Mouse (Mus musculus) neural tube, embryonic 15.5 days (tissue): ENCODE measurements around the gene Rarg. TPM values are rescaled to one million over a fixed set of nuclear protein-coding genes. Genes with fewer than 3 reads are reported as not detected.

Experiments
- ATAC-seq: fragments of 200-750 bp; cut with Nextera tagmentation; 2 replicates; pipeline ENCODE4 v1.8.0; 2017; ENCODE audit warnings: mild to moderate bottlenecking, moderate TSS enrichment, moderate library complexity; ENCODE audit not compliant: low FRiP score
- H3K27ac ChIP-seq: fragments of 300-500 bp; sonication (generic); replicated peaks from 2 replicates; pipeline ENCODE4 v1.5.1; 2015; ENCODE audit warnings: mild to moderate bottlenecking, inconsistent platforms
- H3K27me3 ChIP-seq: fragments of 300-500 bp; sonication (generic); replicated peaks from 2 replicates; pipeline ENCODE4 v1.6.1; 2015; ENCODE audit warnings: inconsistent platforms
- H3K36me3 ChIP-seq: fragments of 300-500 bp; sonication (generic); 2 replicates; pipeline ENCODE4 v1.6.1; 2015; ENCODE audit warnings: inconsistent platforms
- H3K4me1 ChIP-seq: fragments of 300-500 bp; sonication (generic); 2 replicates; pipeline ENCODE4 v1.6.1; 2015; ENCODE audit warnings: inconsistent platforms
- H3K4me2 ChIP-seq: fragments of 300-500 bp; sonication (generic); 2 replicates; pipeline ENCODE4 v1.6.1; 2015; ENCODE audit warnings: inconsistent platforms, mild to moderate bottlenecking, moderate library complexity
- H3K4me3 ChIP-seq: fragments of 300-500 bp; sonication (generic); replicated peaks from 2 replicates; pipeline ENCODE4 v1.5.1; 2015; ENCODE audit warnings: mild to moderate bottlenecking, inconsistent platforms
- H3K9ac ChIP-seq: fragments of 300-500 bp; sonication (generic); replicated peaks from 2 replicates; pipeline ENCODE4 v1.6.1; 2015; ENCODE audit warnings: mild to moderate bottlenecking, inconsistent platforms
- H3K9me3 ChIP-seq: fragments of 300-500 bp; sonication (generic); replicated peaks from 2 replicates; pipeline ENCODE4 v1.6.1; 2016; ENCODE audit warnings: inconsistent platforms
- WGBS: fragments of 180-500 bp; shearing (Covaris S2); methylation state at CpG from one replicate; pipeline ENCODE4 v1.1.7; 2015; ENCODE audit warnings: mixed read lengths; 5-methylcytosine and 5-hydroxymethylcytosine counted together
- polyA plus RNA-seq: library from polyadenylated mRNA; unstranded; fragments of >200 nt; fragmentation: Nextera tagmentation; extraction: Ambion mirVana; gene quantifications from 2 replicates; pipeline ENCODE4 v1.2.1, GENCODE M21; 2015

Gene Rarg
- polyA plus RNA-seq, 1 experiment from 2014 or later, result 7.8 TPM

DNA sequence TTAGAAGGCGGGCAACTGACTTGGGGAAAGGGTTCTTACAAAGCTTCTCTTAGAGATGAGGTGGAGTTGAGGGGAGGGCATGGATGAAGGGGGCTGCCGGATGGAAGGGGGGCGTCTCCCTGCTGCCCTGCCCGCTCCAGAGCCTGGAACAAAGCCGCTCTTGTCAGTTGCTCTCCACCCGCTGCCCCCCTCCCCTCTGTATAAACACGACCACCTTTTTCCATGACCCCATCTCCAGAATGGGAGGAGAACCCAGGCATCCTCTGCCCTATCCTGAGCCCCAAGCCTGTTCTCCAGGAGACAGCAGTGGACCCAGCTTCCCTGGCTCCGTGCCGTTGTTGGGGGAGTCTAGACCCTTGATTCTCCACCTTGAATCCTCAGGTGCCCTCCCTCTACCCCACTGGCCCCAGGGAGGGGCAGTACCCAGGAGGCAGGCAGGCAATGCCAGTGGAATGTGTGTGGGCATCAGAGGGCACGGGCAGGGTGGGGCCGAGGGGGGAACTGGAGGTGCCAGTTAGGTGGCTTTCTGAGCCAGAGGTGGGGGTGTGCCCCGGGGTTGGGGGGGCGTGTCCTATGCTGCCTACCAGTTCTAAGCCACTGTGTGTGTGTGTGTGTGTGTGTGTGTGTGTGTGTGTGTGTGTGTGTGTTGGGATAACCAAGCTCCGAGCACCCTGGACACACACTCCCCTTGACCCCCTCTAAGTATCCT lies 1.6 kb downstream of the Rarg start:
- H3K27me3 ChIP-seq, result peaks cover 28% of the 10 kb centered on the region
- 52% methylated on average over 13 of the region's 14 CpGs for WGBS
- ATAC-seq, result no peak

GRCm38 (mm10) chr15:102250521-102250920 lies 6.8 kb downstream of the Rarg start:
- no peaks in the 10 kb centered on the region for H3K9me3 ChIP-seq
- H3K4me2 ChIP-seq, result no peak overlapping the region
- no peak overlapping the region for H3K9ac ChIP-seq
- peaks cover 38% of the 10 kb centered on the region for H3K4me1 ChIP-seq
- no peak overlapping the region for H3K27ac ChIP-seq
- 58% methylated on average over 5 of the region's 5 CpGs for WGBS
- H3K36me3 ChIP-seq, result no peaks in the 10 kb centered on the region
- peaks cover 27% of the 10 kb centered on the region for H3K27me3 ChIP-seq
- H3K4me3 ChIP-seq, result no peak overlapping the region
- ATAC-seq, result no peak

More for the DNA sequence above, 1.6 kb downstream of the Rarg start:
- Histone ChIP-seq H3K9ac (no peak overlapping the region), H3K36me3 (no peaks in the 10 kb centered on the region), H3K4me1 (peaks cover 26% of the 10 kb centered on the region), H3K4me3 (peak overlapping the region; percentile 55; the same call in 1 of the 2 replicates), H3K9me3 (no peaks in the 10 kb centered on the region), H3K4me2 (peak overlapping the region; percentile 97), H3K27ac (no peak overlapping the region)

DNA sequence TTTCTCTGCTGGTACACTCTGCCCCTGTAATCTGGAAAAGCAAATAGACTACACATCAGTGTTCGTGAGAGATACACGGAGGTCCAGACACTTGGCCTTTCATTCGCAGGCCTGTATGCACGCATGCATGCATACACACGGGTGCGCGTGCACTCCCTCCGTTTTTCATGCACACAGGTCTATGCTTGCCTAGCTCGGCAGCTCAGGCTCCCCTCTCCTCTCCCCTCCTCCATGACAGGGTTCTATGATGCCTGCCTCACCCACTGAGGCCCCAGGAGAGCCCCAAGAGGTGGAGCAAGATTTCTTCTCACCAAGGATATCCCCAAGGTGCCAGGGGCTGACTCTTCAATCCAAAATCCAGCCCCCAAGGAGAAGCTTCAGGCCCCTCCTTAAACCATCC lies 7.3 kb downstream of the Rarg start:
- H3K4me2 ChIP-seq, result peak overlapping the region; percentile 37; the same call in 1 of the 2 replicates

GRCm38 (mm10) chr15:102249251-102249691 lies 8.0 kb downstream of the Rarg start:
- H3K36me3 ChIP-seq, result no peaks in the 10 kb centered on the region
- H3K4me2 ChIP-seq, result peak overlapping the region; percentile 37
- peaks cover 27% of the 10 kb centered on the region for H3K27me3 ChIP-seq
- H3K4me1 ChIP-seq, result peaks cover 49% of the 10 kb centered on the region
- no peaks in the 10 kb centered on the region for H3K9me3 ChIP-seq
- no peak overlapping the region for H3K9ac ChIP-seq
- ATAC-seq, result no peak
- WGBS, result 4% methylated on average over 13 of the region's 13 CpGs
- H3K4me3 ChIP-seq, result no peak overlapping the region
- peak overlapping the region; percentile 48 for H3K27ac ChIP-seq

More for the DNA sequence above, 7.3 kb downstream of the Rarg start:
- H3K4me3 ChIP-seq, result no peak overlapping the region
- WGBS, result 45% methylated on average over 9 of the region's 9 CpGs
- H3K36me3 ChIP-seq, result no peaks in the 10 kb centered on the region
- peak overlapping the region; percentile 48 for H3K27ac ChIP-seq
- H3K9me3 ChIP-seq, result no peaks in the 10 kb centered on the region
- peaks cover 43% of the 10 kb centered on the region for H3K4me1 ChIP-seq
- peaks cover 25% of the 10 kb centered on the region for H3K27me3 ChIP-seq
- no peak for ATAC-seq
- no peak overlapping the region for H3K9ac ChIP-seq

DNA sequence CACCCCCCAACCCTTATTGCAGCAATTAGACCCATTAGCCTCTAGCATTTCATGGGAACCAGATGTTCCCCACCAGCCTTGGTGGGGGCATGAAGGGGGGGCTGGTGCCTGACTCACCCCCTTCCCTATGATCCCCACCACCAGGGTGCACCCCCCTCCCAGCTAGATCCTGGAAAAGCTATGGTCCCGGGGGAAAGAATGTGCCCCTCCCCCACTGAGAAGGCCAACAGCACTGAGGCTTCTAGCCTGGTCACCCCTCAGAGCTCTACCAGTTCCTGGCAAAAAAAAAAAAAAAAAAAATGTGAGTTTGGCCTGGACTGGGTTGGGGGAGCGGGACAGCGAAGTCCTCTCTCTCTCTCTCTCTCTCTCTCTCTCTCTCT lies 8.5 kb downstream of the Rarg start:
- Histone ChIP-seq H3K9ac (no peak overlapping the region), H3K4me2 (peak overlapping the region; percentile 98), H3K36me3 (no peaks in the 10 kb centered on the region), H3K4me1 (peaks cover 54% of the 10 kb centered on the region), H3K27me3 (peaks cover 31% of the 10 kb centered on the region), H3K9me3 (no peaks in the 10 kb centered on the region), H3K4me3 (no peak overlapping the region), H3K27ac (peak overlapping the region; percentile 89; the same call in 1 of the 2 replicates)
- no peak for ATAC-seq
- 0% methylated on average over 1 of the region's 3 CpGs for WGBS

DNA sequence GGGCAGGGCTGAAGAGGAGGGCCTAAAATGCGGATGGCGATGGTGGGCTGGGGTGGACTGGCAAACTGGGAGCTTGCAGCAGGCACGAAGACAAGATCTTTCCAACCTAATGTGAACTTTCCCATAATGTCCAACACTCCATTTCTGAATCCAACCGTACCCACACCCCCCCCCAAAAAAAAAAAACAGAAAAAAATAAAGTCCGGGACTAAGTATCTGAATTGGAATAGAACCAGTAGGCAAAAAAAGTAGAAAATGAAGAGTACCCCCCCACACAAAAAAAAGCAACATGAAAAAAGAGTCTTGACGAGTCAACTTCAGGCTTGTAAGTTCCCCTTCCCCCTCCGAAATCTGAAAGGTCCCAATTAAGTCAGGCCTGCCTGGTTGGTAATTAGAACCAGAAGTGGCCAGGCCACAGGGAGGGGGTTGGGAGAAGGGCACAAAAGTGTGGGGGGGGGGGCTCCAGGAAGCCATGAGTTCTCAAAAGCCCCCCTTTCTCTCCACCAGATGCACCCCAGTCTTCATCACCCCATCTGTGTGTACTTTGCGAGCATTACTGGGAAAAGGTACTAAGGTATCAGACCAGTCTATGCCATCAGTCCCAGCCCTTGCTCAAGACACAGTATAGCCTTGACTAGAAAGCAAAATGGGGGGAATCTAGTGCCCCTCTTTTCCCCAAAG lies 9.0 kb downstream of the Rarg start:
- H3K9me3 ChIP-seq, result no peaks in the 10 kb centered on the region
- H3K9ac ChIP-seq, result 0 out of 2 replicates have a peak overlapping the region, but pooled peaks have one; percentile 63
- H3K4me2 ChIP-seq, result peak overlapping the region; percentile 98
- WGBS, result 9% methylated on average over 8 of the region's 8 CpGs
- H3K27ac ChIP-seq, result peak overlapping the region; percentile 89
- peaks cover 59% of the 10 kb centered on the region for H3K4me1 ChIP-seq
- no peak for ATAC-seq
- peaks cover 37% of the 10 kb centered on the region for H3K27me3 ChIP-seq
- H3K4me3 ChIP-seq, result peak overlapping the region; percentile 59
- H3K36me3 ChIP-seq, result no peaks in the 10 kb centered on the region

- peaks cover 43% of the 10 kb centered on the region for H3K27me3 ChIP-seq
- ATAC-seq, result peak; percentile 42
- WGBS, result under 1% methylated on average over 54 of the region's 65 CpGs
Observed at GRCm38 (mm10) chr15:102247252-102248130, 9.8 kb downstream of the Rarg start.

DNA sequence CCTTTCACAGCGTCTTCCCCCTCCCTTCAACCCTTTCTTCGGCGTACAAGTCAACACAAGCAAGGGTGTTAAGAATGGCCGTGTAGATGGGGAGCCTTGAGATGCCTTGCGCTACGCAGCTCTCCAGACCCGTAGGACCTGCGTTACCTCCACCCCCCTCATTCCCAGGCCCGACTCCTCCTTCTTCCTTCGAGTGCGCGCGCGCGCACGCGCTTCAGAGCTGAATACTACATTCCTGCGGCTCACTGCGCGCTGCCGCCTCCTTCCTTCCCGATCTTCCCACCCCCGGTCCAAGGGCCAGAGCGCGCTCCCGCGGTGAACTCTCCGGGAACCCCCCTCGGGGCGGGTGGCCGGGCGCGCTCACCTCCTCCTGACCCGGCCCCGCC lies 10.5 kb downstream of the Rarg start:
- peak; percentile 83 for ATAC-seq
- Histone ChIP-seq H3K36me3 (no peaks in the 10 kb centered on the region), H3K4me1 (peaks cover 68% of the 10 kb centered on the region), H3K9ac (peak overlapping the region; percentile 63), H3K9me3 (no peaks in the 10 kb centered on the region), H3K27me3 (peaks cover 41% of the 10 kb centered on the region), H3K4me3 (peak overlapping the region; percentile 59), H3K4me2 (peak overlapping the region; percentile 98), H3K27ac (peak overlapping the region; percentile 89)
- under 1% methylated on average over 30 of the region's 35 CpGs for WGBS

More at GRCm38 (mm10) chr15:102247252-102248130, 9.8 kb downstream of the Rarg start:
- H3K9ac ChIP-seq, result peak overlapping the region; percentile 63
- peak overlapping the region; percentile 89 for H3K27ac ChIP-seq
- peak overlapping the region; percentile 98 for H3K4me2 ChIP-seq
- H3K9me3 ChIP-seq, result no peaks in the 10 kb centered on the region
- H3K4me3 ChIP-seq, result peak overlapping the region; percentile 59
- H3K36me3 ChIP-seq, result no peaks in the 10 kb centered on the region
- H3K4me1 ChIP-seq, result peaks cover 67% of the 10 kb centered on the region

DNA sequence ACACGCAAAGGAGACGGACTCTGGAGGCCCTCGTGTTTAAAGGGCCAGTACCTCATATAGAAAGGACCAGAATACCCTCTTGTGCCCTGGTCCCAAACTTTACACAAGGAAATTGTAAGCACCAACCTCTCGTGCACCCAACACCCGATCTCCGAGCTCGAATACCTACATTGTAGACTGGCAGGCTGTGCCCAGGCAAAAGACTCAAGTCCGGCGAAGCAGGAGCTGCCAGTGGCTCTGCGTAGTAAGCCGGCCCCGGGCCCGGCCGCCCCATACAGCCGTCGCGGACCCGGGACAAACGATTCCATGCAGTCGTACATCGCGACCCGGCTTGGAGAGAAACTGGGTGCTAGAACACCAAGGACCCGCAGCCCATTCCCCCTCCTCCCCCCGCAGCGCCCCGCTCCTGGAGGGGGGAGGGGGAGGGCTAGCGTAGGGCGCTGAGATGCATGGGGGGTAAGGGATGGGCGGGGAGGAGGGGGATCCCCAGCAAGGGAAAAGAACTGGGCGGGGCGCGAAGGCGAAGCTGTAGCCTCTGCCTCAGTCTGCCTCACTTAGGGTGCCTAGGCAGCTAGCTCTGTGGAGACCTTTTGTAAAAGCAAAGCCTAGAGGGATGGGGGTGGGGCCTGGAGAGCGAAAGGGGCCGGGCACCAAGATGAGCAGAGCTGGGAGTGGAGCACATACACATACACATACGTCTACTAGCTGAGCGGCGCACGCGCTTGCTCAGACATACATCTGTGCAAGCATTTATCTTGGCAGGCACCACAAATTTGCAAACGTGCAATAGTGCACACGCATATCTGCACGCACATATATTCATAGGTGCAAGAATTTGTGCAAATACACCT lies 11.2 kb downstream of the Rarg start:
- H3K27me3 ChIP-seq, result peaks cover 41% of the 10 kb centered on the region
- WGBS, result under 1% methylated on average over 40 of the region's 44 CpGs

DNA sequence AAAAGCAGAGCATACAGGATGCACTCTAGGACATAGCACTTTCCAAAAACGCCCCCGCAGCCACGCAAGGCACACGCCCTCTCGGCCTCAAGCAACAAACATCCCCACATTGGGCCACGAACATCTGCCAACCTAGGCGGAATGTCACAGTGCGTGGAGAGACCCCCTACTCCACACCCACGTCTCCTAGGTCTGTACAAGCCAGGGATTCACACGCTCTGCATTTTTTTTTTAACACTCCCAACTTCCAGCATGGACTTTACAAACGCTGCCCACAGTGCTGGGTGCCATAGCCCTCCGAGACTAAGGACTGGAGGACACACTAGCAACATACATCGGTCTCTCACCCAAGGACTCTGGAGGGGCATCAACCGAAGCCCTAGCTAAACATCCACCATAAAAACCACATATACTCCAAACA lies 11.8 kb downstream of the Rarg start:
- Histone ChIP-seq H3K27ac (peak overlapping the region; percentile 89), H3K9me3 (no peaks in the 10 kb centered on the region), H3K27me3 (peaks cover 39% of the 10 kb centered on the region), H3K4me3 (peak overlapping the region; percentile 59), H3K9ac (peak overlapping the region; percentile 63), H3K4me1 (peaks cover 68% of the 10 kb centered on the region), H3K4me2 (peak overlapping the region; percentile 98), H3K36me3 (no peaks in the 10 kb centered on the region)
- no peak for ATAC-seq
- WGBS, result 4% methylated on average over 14 of the region's 14 CpGs

More for the DNA sequence above, 11.2 kb downstream of the Rarg start:
- Histone ChIP-seq H3K4me3 (peak overlapping the region; percentile 59), H3K36me3 (no peaks in the 10 kb centered on the region), H3K9ac (peak overlapping the region; percentile 63), H3K4me2 (peak overlapping the region; percentile 98), H3K9me3 (no peaks in the 10 kb centered on the region), H3K4me1 (peaks cover 68% of the 10 kb centered on the region), H3K27ac (peak overlapping the region; percentile 89)
- peak; percentile 91 for ATAC-seq
